ENCODE assay signal across 17 mouse cellular contexts in the genomic region with DNA sequence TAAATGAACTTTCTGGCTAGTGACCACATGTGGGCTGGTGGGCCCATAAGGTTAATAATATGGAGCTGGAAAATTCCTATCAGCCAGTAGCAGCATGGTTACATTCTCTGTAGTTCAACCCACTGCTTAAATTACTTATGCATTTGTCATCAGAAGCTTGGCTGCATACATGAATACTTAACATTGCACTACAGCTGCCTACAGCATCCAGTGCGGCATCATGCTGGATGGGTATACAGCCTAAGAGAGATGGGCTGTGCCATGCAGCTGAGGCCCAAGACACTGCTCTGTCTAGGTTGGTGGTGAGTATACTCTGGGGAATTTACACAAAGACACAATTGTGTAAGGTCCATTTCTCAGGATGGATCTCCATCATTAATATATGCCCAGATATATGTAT.
DNase-seq lines count a peak whose midpoint lies in the region; ATAC-seq and TF ChIP-seq lines count a peak whose summit lies in the region.
"Had no signal": no experiment of that assay in that cellular context is flagged by ENCODE, and none has a peak within 500 bp of the region (broad histone marks: within the 10 kb centered on the region; RNA-seq: fewer than 3 reads in every experiment).

No protein-coding gene starts in this region.

- no peak overlapping the region for H3K27ac ChIP-seq in hindbrain, embryonic 11.5 days (ENCODE audit: low read depth, low read length)
- H3K27ac ChIP-seq in hindbrain, embryonic 10.5 days = no peak overlapping the region
- no peak overlapping the region for H3K27ac ChIP-seq in hindbrain, embryonic 14.5 days
- H3K27ac ChIP-seq: embryonic facial prominence, embryonic 15.5 days; liver, embryonic 12.5 days had no signal

- in situ Hi-C loops in Patski (cut with MboI; ENCODE audit: low pct_unique_long_range_greater_than_20kb) = no loop called here

- WGBS in hindbrain, embryonic 11.5 days = 74% methylated on average over 1 of the region's 1 CpGs
- 91% methylated on average over 1 of the region's 1 CpGs for WGBS in hindbrain, embryonic 10.5 days
- 25% methylated on average over 1 of the region's 1 CpGs for WGBS in hindbrain, embryonic 14.5 days

- H3K4me2 ChIP-seq in hindbrain, embryonic 11.5 days (replicated peaks; ENCODE audit: low read depth, low read length) = no peak overlapping the region
- no peak overlapping the region for H3K4me2 ChIP-seq in hindbrain, embryonic 14.5 days (replicated peaks)
- H3K4me2 ChIP-seq: embryonic facial prominence, embryonic 15.5 days; heart, embryonic 15.5 days; liver, embryonic 12.5 days; lung, embryonic 15.5 days had no signal

- DNase-seq in hindbrain, embryonic 11.5 days (ENCODE audit: low spot score) = no peak
- DNase-seq in hindbrain, embryonic 10.5 days (ENCODE audit: low spot score) = no peak
- DNase-seq in 3134 (ENCODE audit: extremely low read depth, insufficient read length, low spot score) (peak; percentile 46), Patski (ENCODE audit: low read depth, low spot score) (no peak)
- no peak for DNase-seq in hindbrain, embryonic 14.5 days (ENCODE audit: low spot score)
- DNase-seq in adrenal gland, postnatal 36 days = no peak
- DNase-seq in adrenal gland, postnatal 10 days = no peak
- DNase-seq in adrenal gland, postnatal 25 days = no peak
- DNase-seq: cerebellum, adult 11-12 months; kidney, adult 9 months; left cerebral cortex, postnatal 4 days; right cerebral cortex, postnatal 14 days had no signal

- ATAC-seq in hindbrain, embryonic 11.5 days (ENCODE audit: low FRiP score) = peak; percentile 78
- peak; percentile 39 for ATAC-seq in Patski
- peak; percentile 60; the same call in 1 of the 2 replicates for ATAC-seq in hindbrain, embryonic 14.5 days (ENCODE audit: low FRiP score)
- ATAC-seq: liver, embryonic 12.5 days had no signal

- H3K27me3 ChIP-seq in hindbrain, embryonic 11.5 days (ENCODE audit: control insufficient read depth, insufficient read depth, low read length) = no peaks in the 10 kb centered on the region
- no peaks in the 10 kb centered on the region for H3K27me3 ChIP-seq in hindbrain, embryonic 10.5 days (ENCODE audit: insufficient read depth, poor library complexity, severe bottlenecking)
- no peaks in the 10 kb centered on the region for H3K27me3 ChIP-seq in Patski
- H3K27me3 ChIP-seq in hindbrain, embryonic 14.5 days (ENCODE audit: control insufficient read depth, insufficient read depth, low read length) = no peaks in the 10 kb centered on the region
- H3K27me3 ChIP-seq: embryonic facial prominence, embryonic 15.5 days; heart, embryonic 15.5 days; lung, embryonic 15.5 days had no signal

- H3K9ac ChIP-seq in hindbrain, embryonic 11.5 days (ENCODE audit: low read depth, low read length) = no peak overlapping the region
- H3K9ac ChIP-seq in hindbrain, embryonic 14.5 days = no peak overlapping the region
- H3K9ac ChIP-seq: embryonic facial prominence, embryonic 15.5 days; heart, embryonic 15.5 days; liver, embryonic 12.5 days; lung, embryonic 15.5 days had no signal

- no peak overlapping the region for H3K4me3 ChIP-seq in hindbrain, embryonic 11.5 days (ENCODE audit: low read depth, low read length)
- no peak overlapping the region for H3K4me3 ChIP-seq in hindbrain, embryonic 10.5 days
- no peak overlapping the region for H3K4me3 ChIP-seq in hindbrain, embryonic 14.5 days (replicated peaks; ENCODE audit: low read length)
- H3K4me3 ChIP-seq: embryonic facial prominence, embryonic 15.5 days; heart, embryonic 15.5 days; liver, embryonic 12.5 days; lung, embryonic 15.5 days had no signal

- H3K36me3 ChIP-seq in hindbrain, embryonic 11.5 days (ENCODE audit: control insufficient read depth, insufficient read depth, low read length) = no peaks in the 10 kb centered on the region
- H3K36me3 ChIP-seq in hindbrain, embryonic 10.5 days = no peaks in the 10 kb centered on the region
- H3K36me3 ChIP-seq in hindbrain, embryonic 14.5 days (replicated peaks; ENCODE audit: control insufficient read depth, insufficient read depth) = no peaks in the 10 kb centered on the region
- H3K36me3 ChIP-seq: embryonic facial prominence, embryonic 15.5 days; G1E; heart, embryonic 15.5 days; liver, embryonic 12.5 days; lung, embryonic 15.5 days had no signal

- no peaks in the 10 kb centered on the region for H3K4me1 ChIP-seq in hindbrain, embryonic 11.5 days (replicated peaks; ENCODE audit: control insufficient read depth, insufficient read depth, low read length)
- peaks cover 18% of the 10 kb centered on the region for H3K4me1 ChIP-seq in hindbrain, embryonic 10.5 days (replicated peaks)
- 0 out of 2 replicates have a peak, but pooled peaks cover 6% of the 10 kb centered on the region for H3K4me1 ChIP-seq in hindbrain, embryonic 14.5 days (replicated peaks; ENCODE audit: control insufficient read depth, insufficient read depth, low read length)

- TF ChIP-seq CTCF in Patski (IDR thresholded peaks at IDR 0.05) = no peak

- POLR2A ChIA-PET in Patski (lab: Charles Lee) = no interaction called here

- CTCF ChIA-PET in Patski (lab: Charles Lee) = interaction anchor here (1.2 kb wide), 1 partner anchor 12 kb away, joined by 5 read pairs; no protein-coding TSS in a partner anchor

- no peaks in the 10 kb centered on the region for H3K9me3 ChIP-seq in hindbrain, embryonic 11.5 days (ENCODE audit: control insufficient read depth, low read length)
- H3K9me3 ChIP-seq in hindbrain, embryonic 10.5 days = no peaks in the 10 kb centered on the region
- no peaks in the 10 kb centered on the region for H3K9me3 ChIP-seq in hindbrain, embryonic 14.5 days (ENCODE audit: control insufficient read depth, low read length)
- H3K9me3 ChIP-seq: embryonic facial prominence, embryonic 15.5 days; heart, embryonic 15.5 days; liver, embryonic 12.5 days; lung, embryonic 15.5 days had no signal
